Mouse (Mus musculus) ES-E14 (cell line): Measurements from ENCODE around the gene Fyn. TPM values are rescaled to one million over a fixed set of nuclear protein-coding genes. Genes with fewer than 3 reads are reported as not detected.

Source experiments
- DNase-seq: peaks from one replicate; pipeline ENCODE4 v3.0.0-alpha.2; 2013; ENCODE audit warnings: low read depth, low spot score
- H3K27ac ChIP-seq: 2 replicates; pipeline ENCODE4 v1.5.1; 2012; ENCODE audit warnings: low read depth, mild to moderate bottlenecking, low read length, moderate library complexity, mixed read lengths; ENCODE audit not compliant: poor library complexity, insufficient read depth, severe bottlenecking
- H3K36me3 ChIP-seq: 2 replicates; pipeline ENCODE4 v1.6.1; 2012; ENCODE audit warnings: mild to moderate bottlenecking, low read length, moderate library complexity, mixed read lengths; ENCODE audit not compliant: control insufficient read depth, poor library complexity, insufficient read depth, severe bottlenecking
- H3K4me1 ChIP-seq, 2 experiments: fragments of 150-350 bp in 1 of 2; sonication (generic) in 1 of 2; 2 replicates each; pipeline ENCODE4 v1.6.1; 2012; ENCODE audit warnings: low read length in 2 of 2, mild to moderate bottlenecking in 1 of 2, mixed read lengths in 1 of 2; ENCODE audit not compliant: control insufficient read depth in 2 of 2, insufficient read depth in 2 of 2, poor library complexity in 1 of 2
- H3K4me3 ChIP-seq, 2 experiments: fragments of 150-350 bp in 1 of 2; sonication (generic) in 1 of 2; 2 replicates each; pipeline ENCODE4 v1.5.1; 2012; ENCODE audit warnings: low read length in 2 of 2, low read depth in 1 of 2, mild to moderate bottlenecking in 1 of 2, mixed read lengths in 1 of 2; ENCODE audit not compliant: insufficient read depth in 1 of 2, poor library complexity in 1 of 2, severe bottlenecking in 1 of 2
- H3K9ac ChIP-seq: 2 replicates; pipeline ENCODE4 v1.6.1; 2012; ENCODE audit warnings: low read depth, mild to moderate bottlenecking, low read length, mixed read lengths; ENCODE audit not compliant: poor library complexity, insufficient read depth, severe bottlenecking
- H3K9me3 ChIP-seq: fragments of 150-350 bp; sonication (generic); 2 replicates; pipeline ENCODE4 v1.6.1; 2012; ENCODE audit warnings: low read depth, mild to moderate bottlenecking, low read length; ENCODE audit not compliant: control insufficient read depth, insufficient read depth
- CHD2 ChIP-seq: IDR thresholded peaks from 2 replicates; pipeline ENCODE4 v1.6.1; 2014; ENCODE audit warnings: mild to moderate bottlenecking, low read depth, low read length, inconsistent platforms
- HCFC1 ChIP-seq: IDR thresholded peaks from 2 replicates; pipeline ENCODE4 v1.6.1; 2012; ENCODE audit warnings: low read length, inconsistent platforms, borderline replicate concordance; ENCODE audit not compliant: insufficient read depth
- MAFK ChIP-seq: IDR thresholded peaks from 2 replicates; pipeline ENCODE4 v1.6.1; 2014; ENCODE audit warnings: mild to moderate bottlenecking, low read depth, low read length, inconsistent platforms; ENCODE audit not compliant: insufficient read depth
- ZC3H11A ChIP-seq: IDR thresholded peaks from 2 replicates; pipeline ENCODE4 v1.6.1; 2012; ENCODE audit warnings: low read depth, mild to moderate bottlenecking, inconsistent platforms, low read length, borderline replicate concordance
- ZNF384 ChIP-seq: IDR thresholded peaks from 2 replicates; pipeline ENCODE4 v1.6.1; 2012; ENCODE audit warnings: low read depth, low read length, inconsistent platforms
- in situ Hi-C, 2 experiments: fragments of 600-800 bp; cut with MboI; formaldehyde crosslinking; loops; one replicate each; pipeline ENCODE4 v1.15.1; 2025; ENCODE audit warnings: low sequenced_read_pairs in 2 of 2, inconsistent platforms in 1 of 2; ENCODE audit not compliant: unreplicated experiment in 2 of 2
- total RNA-seq: library from RNA; depleted of rRNA; stranded (reverse); fragments of 300-350 nt; gene quantifications from 2 replicates; pipeline ENCODE4 v1.2.3, GENCODE M21; 2012

Gene Fyn
- total RNA-seq, 1 experiment = 14.6 TPM

DNA sequence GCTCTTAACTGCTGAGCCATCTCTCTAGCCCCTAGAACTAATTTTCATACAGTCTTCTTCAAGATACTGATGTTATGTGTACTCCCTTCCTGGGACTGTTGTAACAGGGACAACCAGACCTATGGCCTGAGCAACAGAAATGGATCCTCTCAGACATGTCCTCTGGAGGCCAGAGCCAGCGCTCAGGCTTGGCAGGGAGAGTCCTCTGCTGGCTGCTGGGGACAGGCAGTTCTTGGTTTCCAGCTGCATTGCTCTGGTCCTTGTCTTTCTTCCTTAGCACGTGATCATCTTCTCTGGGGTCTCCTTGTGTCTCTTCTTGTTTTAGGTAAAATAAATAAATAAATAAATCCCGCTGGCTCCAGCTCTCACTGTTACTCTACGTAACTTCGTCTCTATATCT is 78.1 kb downstream of the Fyn start:
- in situ Hi-C loops = no loop called here
- no peak overlapping the region for H3K27ac ChIP-seq
- no peaks in the 10 kb centered on the region for H3K36me3 ChIP-seq
- TF ChIP-seq ZNF384 (no peak), CHD2 (no peak), HCFC1 (no peak), ZC3H11A (no peak)
- no peak overlapping the region for H3K9ac ChIP-seq
- no peaks in the 10 kb centered on the region for H3K9me3 ChIP-seq
- H3K4me1 ChIP-seq = peaks cover 4 to 7% of the 10 kb centered on the region in 2 experiments; a peak in 1 of 4 replicates
- no peak for DNase-seq
- H3K4me3 ChIP-seq = no peak overlapping the region

DNA sequence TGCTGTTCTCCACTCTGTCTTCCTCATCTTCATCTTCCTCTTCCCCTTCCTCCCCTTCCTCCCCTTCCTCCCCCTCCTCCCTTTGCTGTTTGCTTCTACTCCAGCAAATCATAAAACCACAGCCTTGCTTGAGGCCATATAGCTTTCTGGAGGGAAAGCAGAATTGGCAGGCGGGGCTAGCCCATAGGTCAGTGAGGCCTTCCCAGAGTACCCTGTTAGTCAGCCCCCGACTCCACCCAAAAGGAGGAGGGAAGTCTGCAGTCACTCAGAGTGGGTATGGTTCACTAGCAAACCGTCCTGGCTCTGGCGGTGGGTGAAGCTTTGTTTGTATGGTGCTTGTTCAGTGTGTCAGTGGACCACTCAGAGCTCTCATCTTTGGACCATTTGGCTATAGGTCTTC is 80.5 kb downstream of the Fyn start:
- Histone ChIP-seq H3K36me3 (no peaks in the 10 kb centered on the region), H3K9me3 (no peaks in the 10 kb centered on the region), H3K4me1 (peaks cover 4 to 7% of the 10 kb centered on the region in 2 experiments; a peak in 1 of 4 replicates), H3K4me3 (no peak overlapping the region), H3K27ac (no peak overlapping the region), H3K9ac (no peak overlapping the region)
- no peak for TF ChIP-seq MAFK
- TF ChIP-seq HCFC1 = no peak
- TF ChIP-seq ZNF384 = no peak
- no peak for TF ChIP-seq CHD2
- no peak for TF ChIP-seq ZC3H11A
- in situ Hi-C loops = no loop called here
- DNase-seq = no peak

DNA sequence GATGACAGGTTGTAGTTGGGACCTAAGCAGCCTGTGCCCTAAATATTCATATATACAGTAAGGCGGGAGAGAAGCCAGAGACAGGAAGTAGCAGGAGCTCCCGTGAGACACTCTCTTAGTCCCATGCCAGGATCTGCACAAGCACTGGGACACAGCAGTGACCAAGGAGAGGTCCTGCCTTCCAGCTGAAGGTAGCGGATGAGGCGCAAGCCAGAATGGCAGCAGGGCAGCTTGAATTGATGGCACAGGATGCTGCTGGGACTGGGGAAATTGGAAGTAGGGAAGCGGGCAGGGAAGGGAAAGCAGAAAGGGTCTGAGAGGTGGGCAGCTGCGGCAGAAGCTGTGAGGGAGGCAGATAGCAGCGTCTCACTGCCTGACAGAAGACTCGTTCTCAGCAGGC is 81.7 kb downstream of the Fyn start:
- peaks cover 0 to 4% of the 10 kb centered on the region in 2 experiments; a peak in 1 of 4 replicates for H3K4me1 ChIP-seq
- H3K9me3 ChIP-seq = no peaks in the 10 kb centered on the region
- in situ Hi-C loops = no loop called here
- no peak for DNase-seq
- no peaks in the 10 kb centered on the region for H3K36me3 ChIP-seq
- TF ChIP-seq MAFK = no peak
- TF ChIP-seq ZNF384 = no peak
- TF ChIP-seq CHD2 = no peak
- TF ChIP-seq HCFC1 = no peak
- 0 out of 2 replicates have a peak overlapping the region, but pooled peaks have one; percentile 19 for H3K9ac ChIP-seq
- no peak overlapping the region for H3K27ac ChIP-seq
- H3K4me3 ChIP-seq = no peak overlapping the region

DNA sequence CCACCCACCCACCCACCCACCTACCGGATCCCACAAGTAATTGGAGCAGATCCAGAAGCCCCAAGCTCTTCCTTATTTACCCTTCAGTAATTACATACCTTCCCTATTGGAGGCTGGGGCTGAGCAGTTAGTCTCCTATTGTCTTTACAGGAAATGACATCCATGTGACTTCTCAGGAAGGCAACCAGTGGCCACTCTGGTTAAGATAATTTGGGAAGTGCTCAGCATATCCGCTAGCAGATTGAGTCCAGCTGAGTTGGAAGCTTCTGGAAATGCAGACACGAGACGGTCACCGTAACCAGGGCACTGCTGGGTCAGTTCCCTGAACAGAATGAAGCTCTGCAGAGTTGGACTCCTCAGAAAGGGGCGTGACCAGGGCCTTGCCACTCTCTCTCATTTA is 82.4 kb downstream of the Fyn start:
- Histone ChIP-seq H3K4me1 (peaks cover 0 to 4% of the 10 kb centered on the region in 2 experiments; a peak in 1 of 4 replicates), H3K4me3 (no peak overlapping the region), H3K9me3 (no peaks in the 10 kb centered on the region), H3K27ac (no peak overlapping the region), H3K36me3 (no peaks in the 10 kb centered on the region), H3K9ac (no peak overlapping the region)
- in situ Hi-C loops = no loop called here
- DNase-seq = no peak
- TF ChIP-seq ZC3H11A = no peak
- no peak for TF ChIP-seq CHD2
- TF ChIP-seq HCFC1 = no peak
- TF ChIP-seq MAFK = no peak
- TF ChIP-seq ZNF384 = no peak
